Mouse (Mus musculus): ENCODE results near the gene Glis1.

- TF ChIP-seq CTCF (IDR thresholded peaks at IDR 0.05; ENCODE audit: low read depth) = no peak
- TF ChIP-seq EP300 (optimal IDR thresholded peaks at IDR 0.05) = no peak
Measured at GRCm38 (mm10) chr4:107442288-107442687, 7.9 kb downstream of the Glis1 start.
